Mouse (Mus musculus) MEL (cell line): ENCODE data around the gene Rwdd3. TPM values are rescaled to one million over a fixed set of nuclear protein-coding genes. Genes with fewer than 3 reads are reported as not detected.
A peak's percentile ranks its signal among the peaks of the same experiment; 100 is the strongest.

ENCODE experiments used
- DNase-seq: peaks from one replicate; pipeline ENCODE4 v3.0.0; 2011; ENCODE audit warnings: low read depth, low spot score
- H3K27ac ChIP-seq: 2 replicates; pipeline ENCODE4 v1.5.1; 2012; ENCODE audit warnings: low read depth, mild to moderate bottlenecking, control low read depth, low read length, moderate library complexity; ENCODE audit not compliant: control insufficient read depth
- H3K27me3 ChIP-seq, 2 experiments: fragments of 150-350 bp in 1 of 2; sonication (generic) in 1 of 2; 2 replicates each; pipeline ENCODE4 v1.6.1; 2012; ENCODE audit warnings: low read length in 2 of 2, mild to moderate bottlenecking in 2 of 2, improper control_type of control experiment in 1 of 2, moderate library complexity in 1 of 2; ENCODE audit not compliant: insufficient read depth in 2 of 2, control insufficient read depth in 1 of 2
- H3K36me3 ChIP-seq, 2 experiments: 2 replicates each; pipeline ENCODE4 v1.6.1; 2012 to 2014; ENCODE audit warnings: low read length in 2 of 2, improper control_type of control experiment in 1 of 2, inconsistent platforms in 1 of 2, mild to moderate bottlenecking in 1 of 2; ENCODE audit not compliant: insufficient read depth in 2 of 2, control insufficient read depth in 1 of 2
- H3K4me1 ChIP-seq, 2 experiments: fragments of 150-350 bp in 1 of 2; sonication (generic) in 1 of 2; 2 replicates each; pipeline ENCODE4 v1.6.1; 2012; ENCODE audit warnings: low read length in 2 of 2, improper control_type of control experiment in 1 of 2, mild to moderate bottlenecking in 1 of 2; ENCODE audit not compliant: insufficient read depth in 2 of 2, control insufficient read depth in 1 of 2
- H3K4me3 ChIP-seq, 2 experiments: fragments of 150-350 bp in 1 of 2; sonication (generic) in 1 of 2; 2 replicates each; pipeline ENCODE4 v1.5.1; 2012; ENCODE audit warnings: low read depth in 2 of 2, low read length in 2 of 2, mild to moderate bottlenecking in 2 of 2, moderate library complexity in 2 of 2, control low read depth in 1 of 2, improper control_type of control experiment in 1 of 2; ENCODE audit not compliant: control insufficient read depth in 1 of 2, insufficient read depth in 1 of 2
- H3K79me2 ChIP-seq: 2 replicates; pipeline ENCODE4 v1.6.1; 2012; ENCODE audit warnings: mild to moderate bottlenecking, low read length, moderate library complexity; ENCODE audit not compliant: control insufficient read depth, poor library complexity, insufficient read depth
- H3K9ac ChIP-seq: 2 replicates; pipeline ENCODE4 v1.6.1; 2012; ENCODE audit warnings: low read depth, mild to moderate bottlenecking, control low read depth, low read length, moderate library complexity; ENCODE audit not compliant: control insufficient read depth, poor library complexity, severe bottlenecking
- H3K9me3 ChIP-seq: fragments of 150-350 bp; sonication (generic); replicated peaks from 2 replicates; pipeline ENCODE4 v1.6.1; 2012; ENCODE audit warnings: mild to moderate bottlenecking, low read length, improper control_type of control experiment, moderate library complexity; ENCODE audit not compliant: insufficient read depth
- CHD2 ChIP-seq: IDR thresholded peaks from 2 replicates; pipeline ENCODE4 v1.6.1; 2011; ENCODE audit warnings: low read length, improper control_type of control experiment
- CTCF ChIP-seq, 3 experiments: IDR thresholded peaks in 2 of 3; conservative IDR thresholded peaks in 1 of 3; 2 replicates each; pipeline ENCODE4 v1.5.1; 2011 to 2012; ENCODE audit warnings: low read length in 3 of 3, low read depth in 2 of 3, mild to moderate bottlenecking in 2 of 3, improper control_type of control experiment in 1 of 3, inconsistent platforms in 1 of 3, mixed read lengths in 1 of 3, moderate library complexity in 1 of 3; ENCODE audit not compliant: control insufficient read depth in 1 of 3, insufficient read depth in 1 of 3, poor library complexity in 1 of 3, severe bottlenecking in 1 of 3
- ETS1 ChIP-seq: IDR thresholded peaks from 2 replicates; pipeline ENCODE4 v1.6.1; 2012; ENCODE audit warnings: low read depth, mild to moderate bottlenecking, inconsistent platforms, low read length, improper control_type of control experiment, moderate library complexity
- GATA1 ChIP-seq: IDR thresholded peaks from 2 replicates; pipeline ENCODE4 v1.6.1; 2011; ENCODE audit warnings: low read depth, low read length, improper control_type of control experiment
- KAT2A ChIP-seq: conservative IDR thresholded peaks from 2 replicates; pipeline ENCODE4 v1.6.1; 2012; ENCODE audit warnings: low read depth, low read length, improper control_type of control experiment, inconsistent platforms
- MAFK ChIP-seq: IDR thresholded peaks from 2 replicates; pipeline ENCODE4 v1.6.1; 2011; ENCODE audit warnings: low read depth, mild to moderate bottlenecking, low read length, improper control_type of control experiment, borderline replicate concordance
- MAX ChIP-seq: IDR thresholded peaks from 2 replicates; pipeline ENCODE4 v1.6.1; 2011; ENCODE audit warnings: low read length, improper control_type of control experiment
- MEF2A ChIP-seq: IDR thresholded peaks from 2 replicates; pipeline ENCODE4 v1.6.1; 2014; ENCODE audit warnings: low read depth, mild to moderate bottlenecking, inconsistent platforms, low read length, improper control_type of control experiment; ENCODE audit not compliant: poor library complexity, insufficient replicate concordance, severe bottlenecking; ENCODE audit errors: extremely low read depth
- MXI1 ChIP-seq: IDR thresholded peaks from 2 replicates; pipeline ENCODE4 v1.6.1; 2011; ENCODE audit warnings: mild to moderate bottlenecking, low read depth, low read length, improper control_type of control experiment
- MYC ChIP-seq: IDR thresholded peaks from 2 replicates; pipeline ENCODE4 v1.6.1; 2011; ENCODE audit warnings: low read depth, mild to moderate bottlenecking, low read length, improper control_type of control experiment, moderate library complexity
- NELFE ChIP-seq: IDR thresholded peaks from 2 replicates; pipeline ENCODE4 v1.6.1; 2011; ENCODE audit warnings: low read depth, low read length, improper control_type of control experiment
- NRF1 ChIP-seq: IDR thresholded peaks from 2 replicates; pipeline ENCODE4 v1.6.1; 2014; ENCODE audit warnings: low read depth, mild to moderate bottlenecking, inconsistent platforms, low read length, improper control_type of control experiment, moderate library complexity; ENCODE audit not compliant: poor library complexity, insufficient read depth, severe bottlenecking
- POLR2A ChIP-seq, 2 experiments: IDR thresholded peaks; 2 replicates each; pipeline ENCODE4 v1.6.1; 2011 to 2012; ENCODE audit warnings: low read length in 2 of 2, mild to moderate bottlenecking in 2 of 2, control low read depth in 1 of 2, improper control_type of control experiment in 1 of 2, low read depth in 1 of 2, moderate library complexity in 1 of 2; ENCODE audit not compliant: control insufficient read depth in 1 of 2, insufficient read depth in 1 of 2, poor library complexity in 1 of 2
- POLR2AphosphoS2 ChIP-seq: IDR thresholded peaks from 2 replicates; pipeline ENCODE4 v1.6.1; 2011; ENCODE audit warnings: low read length, improper control_type of control experiment
- POLR2AphosphoS5 ChIP-seq: IDR thresholded peaks from 2 replicates; pipeline ENCODE4 v1.6.1; 2012; ENCODE audit warnings: low read depth, borderline replicate concordance, mild to moderate bottlenecking, inconsistent platforms, low read length, moderate library complexity, mixed read lengths
- SMC3 ChIP-seq: IDR thresholded peaks from 2 replicates; pipeline ENCODE4 v1.6.1; 2011; ENCODE audit warnings: low read depth, low read length, improper control_type of control experiment
- TAL1 ChIP-seq: IDR thresholded peaks from 2 replicates; pipeline ENCODE4 v1.6.1; 2012; ENCODE audit warnings: mild to moderate bottlenecking, inconsistent platforms, low read length, moderate library complexity, mixed read lengths
- TBP ChIP-seq: IDR thresholded peaks from 2 replicates; pipeline ENCODE4 v1.8.0; 2011; ENCODE audit warnings: low read depth, low read length, improper control_type of control experiment
- TCF12 ChIP-seq: IDR thresholded peaks from 2 replicates; pipeline ENCODE4 v1.6.1; 2014; ENCODE audit warnings: low read depth, mild to moderate bottlenecking, inconsistent platforms, low read length, improper control_type of control experiment, moderate library complexity
- ZMIZ1 ChIP-seq: IDR thresholded peaks from 2 replicates; pipeline ENCODE4 v1.6.1; 2012; ENCODE audit warnings: low read depth, mild to moderate bottlenecking, inconsistent platforms, low read length, improper control_type of control experiment, moderate library complexity
- ZNF384 ChIP-seq: IDR thresholded peaks from 2 replicates; pipeline ENCODE4 v1.6.1; 2012; ENCODE audit warnings: low read depth, mild to moderate bottlenecking, inconsistent platforms, low read length, improper control_type of control experiment
- polyA plus RNA-seq, 2 experiments: library from polyadenylated mRNA; stranded (reverse) in 1 of 2; unstranded in 1 of 2; fragments of >175 nt in 1 of 2; fragments of >200 nt in 1 of 2; gene quantifications; 2 replicates each; pipeline versions ENCODE4 v1.2.1 to v1.2.4; 2012; ENCODE audit warnings: low replicate concordance in 2 of 2, low read depth in 1 of 2; ENCODE audit not compliant: insufficient read length in 2 of 2, insufficient read depth in 1 of 2, missing spikeins in 1 of 2
- total RNA-seq: library from RNA; depleted of rRNA; stranded (reverse); fragments of 300-350 nt; gene quantifications from 2 replicates; pipeline ENCODE4 v1.2.3, GENCODE M21; 2012

Rwdd3 gene
- total and polyA plus RNA-seq, 3 experiments = 4.2 to 4.8 TPM; not detected in 1

DNA sequence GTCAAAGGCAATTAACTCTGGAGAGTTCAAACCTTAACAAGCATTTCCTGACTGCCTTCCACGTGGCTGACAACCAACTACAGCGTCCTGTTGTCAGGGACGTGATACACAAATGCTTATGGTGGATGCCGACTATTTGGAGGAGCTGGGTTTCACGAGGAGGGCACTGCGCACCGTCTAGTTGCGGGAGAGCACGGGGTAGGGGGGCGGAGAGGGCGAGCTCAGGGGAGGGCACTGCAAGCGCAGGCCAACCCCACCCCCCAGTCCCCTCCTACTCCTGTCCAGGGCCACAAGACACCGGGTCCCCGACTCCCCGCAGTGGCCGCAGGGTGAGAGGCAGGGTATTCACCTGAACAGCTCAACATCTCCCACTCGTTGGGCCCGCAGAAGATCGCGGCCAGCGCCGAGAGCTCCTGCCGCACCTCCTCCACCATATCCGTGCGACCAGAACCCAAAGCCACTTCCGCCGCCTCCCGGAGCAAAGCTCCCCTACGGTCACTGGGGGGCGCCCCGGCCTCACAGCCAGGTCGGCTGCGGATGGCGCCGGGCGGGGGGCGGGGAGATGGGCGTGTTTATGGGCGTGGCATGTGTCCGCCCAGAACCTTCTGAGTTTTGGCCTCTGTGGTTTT lies at the start of gene Rwdd3 (continued):
- TF ChIP-seq MXI1 (peak; percentile 97), SMC3 (peak; percentile 78), POLR2AphosphoS5 (no peak), ZNF384 (no peak)

DNA sequence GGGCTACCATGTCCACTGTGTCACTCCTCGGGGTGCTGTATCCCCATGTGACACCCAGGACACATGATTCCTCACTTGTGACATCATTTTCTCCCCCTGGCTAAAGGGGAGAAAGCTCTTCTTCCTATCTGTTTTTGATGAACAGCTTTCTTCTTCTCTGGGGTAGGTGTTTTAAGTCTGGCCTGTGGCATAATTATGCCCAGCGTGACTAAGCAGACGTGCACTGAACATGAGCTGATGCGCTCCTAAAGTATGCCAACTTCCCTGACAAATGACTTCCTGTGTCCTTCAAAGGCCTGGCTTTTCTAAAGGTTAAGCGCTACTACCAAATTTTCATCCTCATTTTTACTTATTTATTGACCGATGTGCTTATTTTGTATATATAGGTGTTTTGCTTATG lies 45.5 kb upstream of the Rwdd3 start:
- Histone ChIP-seq H3K9ac (no peak overlapping the region), H3K4me1 (peaks cover 0 to 13% of the 10 kb centered on the region in 2 experiments; a peak in 3 of 4 replicates), H3K27me3 (no peaks in the 10 kb centered on the region; a peak in 1 of 4 replicates), H3K79me2 (no peaks in the 10 kb centered on the region), H3K36me3 (peaks cover 0 to 8% of the 10 kb centered on the region in 2 experiments; a peak in 2 of 4 replicates), H3K4me3 (no peak overlapping the region), H3K27ac (no peak overlapping the region), H3K9me3 (no peaks in the 10 kb centered on the region)
- DNase-seq = no peak
- TF ChIP-seq ETS1 = no peak
- no peak for TF ChIP-seq MEF2A
- TF ChIP-seq POLR2AphosphoS2 = no peak
- no peak for TF ChIP-seq POLR2A (IDR thresholded peaks at IDR 0.05; ENCODE audit: control insufficient read depth in 1 of 2, insufficient read depth in 1 of 2, low read depth in 1 of 2, low read length in 2 of 2, poor library complexity in 1 of 2)
- no peak for TF ChIP-seq TBP
- no peak for TF ChIP-seq ZMIZ1
- no peak for TF ChIP-seq NRF1
- TF ChIP-seq MYC = no peak
- no peak for TF ChIP-seq TAL1
- TF ChIP-seq MAFK = no peak
- no peak for TF ChIP-seq TCF12
- no peak for TF ChIP-seq KAT2A
- no peak for TF ChIP-seq NELFE
- no peak for TF ChIP-seq CTCF (IDR thresholded peaks at IDR 0.05 in 2 of 3, conservative IDR thresholded peaks at IDR 0.05 in 1 of 3; ENCODE audit: control insufficient read depth in 1 of 3, insufficient read depth in 1 of 3, low read depth in 2 of 3, low read length in 3 of 3, poor library complexity in 1 of 3, severe bottlenecking in 1 of 3)
- TF ChIP-seq CHD2 = no peak
- no peak for TF ChIP-seq SMC3
- TF ChIP-seq GATA1 = no peak
- no peak for TF ChIP-seq MAX
